Mouse (Mus musculus): ENCODE measurements around the gene Lmln.
A peak's percentile ranks its signal among the peaks of the same experiment; 100 is the strongest.
"Not testable (repeated sequence)": the region's sequence is repeated elsewhere in the genome, so short reads cannot be mapped to it uniquely, and the experiment has no call there.

Lmln gene

DNA sequence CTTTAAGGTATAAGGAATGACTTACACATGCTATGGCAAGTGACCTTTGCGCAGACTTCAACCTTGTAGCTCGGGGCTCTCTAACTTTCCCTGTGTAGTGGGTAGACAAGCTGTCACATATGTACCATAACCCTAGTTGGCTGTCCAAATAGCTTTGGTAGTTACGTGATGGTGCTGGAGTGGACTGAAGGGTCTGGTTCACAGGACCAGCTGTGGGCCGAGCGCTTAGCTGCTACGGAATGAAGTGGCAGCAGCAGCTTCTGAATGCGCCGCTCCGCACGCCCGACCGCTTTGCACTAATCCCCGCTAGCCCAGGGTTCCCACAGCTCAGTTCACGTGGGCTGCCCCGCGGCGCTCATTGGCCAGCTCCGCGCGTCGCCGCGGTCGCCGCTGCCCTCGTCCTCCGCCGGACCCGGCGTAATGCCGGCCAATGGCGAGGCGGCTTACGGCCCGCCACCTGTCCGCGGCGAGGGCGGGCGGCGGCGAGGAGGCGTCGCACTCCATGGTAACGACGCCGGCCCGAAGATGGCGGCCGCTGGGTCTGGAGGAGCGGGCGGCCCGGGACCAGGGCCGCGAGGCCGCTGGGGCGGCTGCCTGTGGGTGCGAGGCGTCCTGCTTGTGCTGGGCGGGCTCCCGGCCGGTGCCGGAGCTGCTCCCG lies at the start of gene Lmln:
TSS of gene Lmln (plus strand) at position 498 of the 658 bp plus-strand sequence.
- peak; percentile 99 for DNase-seq (ENCODE audit: extremely low read depth, insufficient read length, low spot score)

DNA sequence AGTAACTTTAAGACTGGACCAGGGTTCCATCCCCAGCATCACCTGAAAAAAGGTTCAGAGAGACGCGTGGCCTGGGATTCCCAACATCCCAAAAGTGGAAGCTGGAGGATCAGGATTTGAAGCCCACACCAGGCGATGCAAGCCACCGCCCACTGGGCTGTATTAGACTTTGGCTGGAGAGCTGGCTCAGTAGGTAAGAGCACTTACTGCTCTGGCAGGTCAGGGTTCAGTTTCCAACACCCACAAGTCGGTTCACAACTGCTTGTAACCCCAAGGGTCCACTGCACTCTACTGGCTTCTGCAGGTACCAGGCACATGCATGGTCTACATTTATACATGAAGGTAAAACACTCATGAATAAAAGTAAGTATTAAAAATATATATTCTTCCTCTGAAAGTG lies 48.5 kb upstream of the Lmln start:
- no peak for DNase-seq (ENCODE audit: extremely low read depth, insufficient read length, low spot score)

DNA sequence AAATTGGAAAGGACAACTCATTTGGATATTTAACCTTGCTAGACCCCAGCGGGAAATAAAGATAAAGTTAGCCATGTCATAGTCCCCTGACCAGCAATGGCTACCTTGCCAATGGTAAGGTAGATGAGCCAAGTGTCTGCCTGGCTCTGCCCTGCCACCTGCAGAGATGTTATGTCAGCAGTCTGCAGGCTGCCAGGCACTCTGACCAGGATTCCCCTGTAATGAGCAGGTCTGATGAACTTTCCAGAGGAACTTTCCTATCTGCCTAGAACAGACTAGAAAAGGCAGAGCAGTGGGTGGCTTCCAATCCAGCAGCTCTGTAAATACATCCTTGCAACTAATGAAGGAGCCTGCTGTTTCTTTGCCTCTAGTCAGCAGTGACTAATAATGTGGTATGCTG lies 47.4 kb upstream of the Lmln start:
- DNase-seq (ENCODE audit: extremely low read depth, insufficient read length, low spot score), result no peak

DNA sequence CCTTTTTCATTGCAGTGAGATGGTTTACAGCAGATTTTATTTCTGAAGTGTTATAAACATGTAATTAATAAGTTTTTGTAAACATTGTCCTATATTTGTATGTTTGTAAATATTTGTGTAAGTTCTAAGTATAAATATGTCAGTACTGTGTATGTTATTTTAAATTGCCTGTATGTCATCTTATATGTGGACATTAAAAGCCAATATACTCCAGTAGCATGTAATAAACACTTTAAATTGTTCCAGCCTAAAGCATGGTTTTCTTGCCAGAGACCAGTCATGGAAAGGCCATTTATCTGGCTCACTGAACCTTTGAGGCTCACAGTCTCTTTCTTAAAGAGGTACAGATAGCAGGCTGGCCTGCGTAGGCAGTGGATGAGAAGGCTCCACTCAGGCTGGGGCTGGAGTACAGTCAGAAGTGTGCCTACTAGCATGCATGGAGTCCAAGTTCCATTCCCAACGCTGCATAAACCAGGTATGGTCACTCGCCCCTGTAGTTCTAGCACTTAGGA lies 46.9 kb upstream of the Lmln start:
- DNase-seq (ENCODE audit: extremely low read depth, insufficient read length, low spot score), result no peak

DNA sequence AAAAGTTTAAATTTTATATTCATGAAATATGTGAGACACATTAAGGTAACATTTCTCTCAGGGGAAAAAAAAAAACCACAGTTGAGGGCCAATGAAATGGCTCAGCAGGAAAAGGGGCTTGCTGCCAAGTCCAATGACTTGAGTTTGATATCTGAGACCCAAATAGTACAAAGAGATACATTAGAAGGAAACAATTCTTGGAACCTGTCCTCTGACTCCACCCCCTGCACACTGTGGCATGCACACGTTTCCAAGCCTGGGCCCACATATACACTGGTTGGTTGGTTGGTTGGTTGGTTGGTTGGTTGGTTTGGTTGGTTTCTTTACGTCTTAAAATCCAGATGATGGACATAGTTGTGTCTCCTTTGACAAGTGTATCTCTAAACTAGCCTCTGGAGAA lies 46.3 kb upstream of the Lmln start:
- DNase-seq (ENCODE audit: extremely low read depth, insufficient read length, low spot score), result no peak

DNA sequence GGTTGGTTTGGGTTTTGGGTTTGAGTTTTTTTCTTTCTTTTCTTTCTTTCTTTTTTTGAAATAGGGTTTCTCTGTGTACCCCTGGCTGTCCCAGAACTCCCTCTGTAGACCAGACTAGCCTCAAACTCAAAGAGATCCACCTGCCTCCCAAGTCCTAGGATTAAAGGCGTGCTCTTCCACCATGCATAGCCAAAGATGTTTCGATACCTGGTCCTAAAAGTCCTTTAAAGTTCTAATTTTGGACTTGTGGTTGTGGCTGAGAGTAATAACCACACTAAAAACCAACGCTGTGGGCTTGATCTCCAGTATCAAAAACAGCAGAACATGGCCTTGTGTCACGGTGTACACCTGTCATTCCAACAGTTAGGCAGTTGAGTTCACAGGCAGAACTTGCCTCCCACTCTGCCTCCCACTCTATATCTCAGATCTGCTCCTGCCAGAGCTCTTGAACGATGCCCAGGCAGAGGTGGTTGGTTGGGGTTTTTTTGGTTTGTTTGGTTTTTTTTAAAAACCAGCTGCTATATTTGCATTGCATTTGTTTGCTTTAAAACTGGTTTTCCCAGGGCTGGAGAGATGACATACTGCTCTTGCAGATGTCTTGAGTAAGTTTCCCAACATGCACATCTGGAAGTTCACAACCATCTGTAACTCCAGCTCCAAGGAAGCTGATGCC lies 44.5 kb upstream of the Lmln start:
- no peak for DNase-seq (ENCODE audit: extremely low read depth, insufficient read length, low spot score)

DNA sequence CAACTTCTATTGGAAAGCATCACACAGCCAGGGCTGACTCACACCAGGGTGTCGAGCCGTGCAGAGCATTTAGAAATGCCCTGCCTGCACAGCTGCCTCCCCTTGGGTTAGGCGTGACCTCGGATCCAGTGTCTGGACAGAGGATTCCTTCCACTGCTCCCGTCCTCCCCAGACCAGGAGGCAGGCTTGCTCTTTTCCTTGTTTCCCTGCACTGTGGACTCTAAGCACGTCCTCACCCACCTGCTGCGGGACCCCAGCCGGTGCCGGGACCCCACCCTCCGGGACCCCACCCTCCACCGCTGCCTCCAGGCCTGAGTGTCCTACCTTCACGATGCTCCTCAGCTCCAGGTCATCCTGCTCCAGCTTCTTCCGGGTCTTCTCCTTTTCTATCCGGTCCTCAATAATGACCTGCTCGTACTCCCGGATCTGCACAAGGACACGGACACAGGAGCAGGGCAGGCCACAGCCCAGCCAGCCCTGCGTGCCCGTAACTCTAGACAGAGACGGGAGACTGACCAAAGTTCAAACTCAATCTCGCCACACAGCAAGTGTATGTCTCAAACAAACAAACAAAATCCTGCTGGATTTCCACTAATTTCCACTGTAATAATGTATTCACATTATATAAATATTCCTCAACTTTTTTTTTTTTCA lies 43.1 kb upstream of the Lmln start:
- peak; percentile 23 for DNase-seq (ENCODE audit: extremely low read depth, insufficient read length, low spot score)

DNA sequence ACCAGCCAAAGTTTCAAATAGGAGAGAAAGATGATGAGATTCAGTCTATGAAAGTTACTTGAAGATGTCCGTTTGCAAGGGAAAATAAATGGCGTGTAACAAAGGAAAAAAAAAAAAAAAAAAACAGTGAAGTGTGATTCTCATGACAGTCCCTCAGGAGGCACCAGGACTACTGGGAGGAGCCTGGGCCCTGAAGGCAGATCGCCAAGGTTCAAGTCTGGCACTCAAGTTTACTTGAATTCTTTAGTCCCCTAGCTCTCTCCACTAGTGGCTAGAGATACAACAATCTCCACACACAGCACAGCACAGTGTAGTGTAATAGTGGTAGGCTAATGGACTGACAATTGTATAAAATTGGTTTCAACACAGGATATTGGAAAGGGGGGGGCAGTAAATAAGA lies 40.9 kb upstream of the Lmln start:
- DNase-seq (ENCODE audit: extremely low read depth, insufficient read length, low spot score), result no peak

DNA sequence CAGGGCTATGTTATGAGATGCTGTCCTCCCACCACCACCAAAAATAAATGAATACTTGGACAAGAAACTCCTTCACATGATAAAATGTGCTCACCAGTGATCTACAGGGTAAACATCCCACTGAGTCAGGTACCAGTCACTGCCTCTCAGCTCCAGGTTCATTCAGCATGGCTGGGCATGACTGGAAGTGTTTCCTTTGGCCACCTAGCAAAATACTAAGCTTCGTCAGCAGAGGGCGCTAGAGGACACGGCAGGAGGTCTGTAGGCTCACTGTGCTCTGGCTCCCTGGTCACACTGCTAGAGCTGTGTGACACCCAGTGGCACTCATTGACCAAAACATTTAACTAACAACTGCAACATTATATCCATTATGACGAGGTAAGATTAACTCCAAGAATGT lies 38.6 kb upstream of the Lmln start:
- peak; percentile 40 for DNase-seq (ENCODE audit: extremely low read depth, insufficient read length, low spot score)

DNA sequence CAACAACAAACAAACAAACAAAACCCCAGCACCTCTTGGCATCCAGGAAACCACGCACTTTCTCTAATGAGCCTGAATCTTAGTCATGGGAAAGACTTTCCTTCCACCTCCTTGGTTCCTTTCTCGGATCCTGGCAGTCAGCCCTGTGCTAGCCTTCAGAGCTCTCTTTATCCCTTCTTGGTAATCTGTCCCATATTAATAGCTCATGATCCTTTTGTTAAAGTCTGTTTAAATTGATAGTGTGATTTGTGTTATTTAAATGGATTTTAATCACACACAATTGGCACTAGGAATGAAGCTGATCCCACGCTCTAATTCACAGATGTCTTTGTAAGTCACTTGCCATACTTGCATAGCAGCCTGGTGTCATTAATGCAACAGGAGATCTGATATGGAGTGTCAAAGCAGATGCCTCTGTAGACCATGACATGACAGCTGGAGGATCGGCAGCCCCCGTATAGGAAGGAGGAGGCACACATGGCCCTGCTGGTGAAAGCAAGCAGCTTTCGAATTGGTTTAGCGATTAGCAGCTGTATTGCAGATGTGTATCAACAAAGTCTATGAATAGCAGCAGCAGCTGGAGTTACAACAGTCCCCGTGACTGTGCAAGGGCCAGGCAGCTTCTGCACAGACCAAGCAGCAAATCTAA lies 37.7 kb upstream of the Lmln start:
- no peak for DNase-seq (ENCODE audit: extremely low read depth, insufficient read length, low spot score)

DNA sequence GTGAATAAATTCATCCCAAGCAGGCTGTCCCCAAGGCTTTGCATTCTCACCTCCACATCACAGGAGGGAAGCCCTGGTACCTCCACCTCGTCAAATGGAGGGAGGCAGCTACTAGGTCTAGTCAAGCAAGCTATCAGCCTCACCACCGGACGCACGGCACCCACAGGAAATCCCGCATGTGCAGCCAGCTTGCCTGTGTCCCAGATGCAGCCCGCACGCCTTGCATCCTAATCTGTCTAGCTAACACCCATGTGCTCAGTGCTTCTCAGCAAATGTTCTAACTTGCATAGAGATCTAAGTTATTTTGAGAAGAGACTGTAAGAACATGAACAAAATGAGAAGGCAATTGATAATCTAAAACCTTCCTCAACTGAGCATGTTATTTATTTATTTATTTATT lies 36.0 kb upstream of the Lmln start:
- DNase-seq (ENCODE audit: extremely low read depth, insufficient read length, low spot score), result no peak

DNA sequence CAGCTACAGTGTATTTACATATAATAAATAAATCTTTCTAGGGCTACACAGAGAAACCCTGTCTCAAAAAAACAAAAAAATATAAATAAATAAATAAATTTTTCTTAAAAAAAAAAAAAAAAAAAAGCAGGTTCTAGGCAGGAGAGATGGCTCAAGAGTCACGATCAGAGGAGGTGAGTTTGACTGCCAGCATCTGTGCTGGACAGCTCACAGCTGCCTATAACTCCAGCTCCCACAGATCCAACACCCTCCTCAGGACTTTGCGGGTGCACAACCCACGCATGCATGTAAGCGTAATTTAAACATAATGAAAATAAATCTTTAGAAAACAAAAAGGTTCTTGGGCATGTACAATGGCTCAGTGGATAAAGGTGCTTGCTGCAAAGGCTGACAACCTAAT lies 26.3 kb upstream of the Lmln start:
- no peak for DNase-seq (ENCODE audit: extremely low read depth, insufficient read length, low spot score)

DNA sequence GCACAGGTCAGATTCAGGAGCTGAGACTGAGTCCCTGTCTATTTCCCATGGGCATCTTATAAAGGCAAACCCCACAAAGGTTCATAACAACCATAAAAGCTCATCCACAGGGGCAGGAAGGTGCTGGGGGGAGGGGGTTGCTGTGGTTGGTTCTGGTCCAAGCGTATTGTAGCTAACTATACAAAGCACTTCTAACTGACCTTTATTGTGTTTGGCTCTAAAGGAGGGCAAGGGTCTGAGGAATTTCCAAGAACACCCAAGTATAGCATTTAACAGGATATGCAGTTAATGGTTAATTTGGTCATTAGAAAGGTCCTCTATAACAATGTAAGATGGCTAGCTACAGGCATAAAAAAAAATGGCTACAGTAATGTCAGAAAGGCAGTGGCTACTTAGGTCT lies 19.6 kb upstream of the Lmln start:
- no peak for DNase-seq (ENCODE audit: extremely low read depth, insufficient read length, low spot score)

DNA sequence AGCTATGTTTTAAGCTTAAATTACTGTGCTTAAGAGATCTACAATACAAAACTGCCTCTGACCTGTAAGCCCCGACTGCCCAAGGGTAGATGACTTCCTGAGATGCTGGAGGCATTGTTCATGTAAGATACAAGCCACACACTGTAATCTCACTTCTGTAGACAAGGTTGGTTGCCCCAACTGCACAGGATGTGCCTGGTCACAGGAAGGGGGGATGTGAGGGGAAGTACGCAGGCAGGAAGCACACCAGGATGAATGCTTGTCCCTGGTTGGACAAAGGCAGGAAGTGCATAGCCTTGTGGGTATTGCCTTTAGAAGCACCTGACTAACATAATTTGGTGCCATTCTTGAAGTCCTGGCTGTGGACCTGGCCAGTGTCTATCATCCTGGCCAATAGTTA lies 19.1 kb upstream of the Lmln start:
- peak; percentile 39 for DNase-seq (ENCODE audit: extremely low read depth, insufficient read length, low spot score)

DNA sequence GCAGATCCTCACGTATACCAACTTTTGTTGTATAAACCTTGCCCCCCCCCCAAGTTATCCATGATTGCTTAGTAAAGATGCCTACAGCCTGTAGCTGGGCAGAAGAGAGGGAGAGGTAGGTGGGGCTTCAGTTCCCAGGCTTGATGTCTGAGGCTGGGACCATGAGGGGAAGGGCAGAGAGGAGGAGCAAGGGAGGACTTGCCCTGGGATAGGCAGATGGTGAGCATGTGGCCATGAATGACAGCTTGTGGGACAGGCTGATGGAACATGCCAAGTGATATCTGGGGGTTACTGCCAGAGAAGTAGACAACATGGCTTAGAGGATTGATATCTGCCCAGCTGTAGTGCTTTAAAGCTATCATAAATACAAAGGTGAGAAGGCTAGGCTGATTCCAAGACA lies 14.3 kb upstream of the Lmln start:
- DNase-seq (ENCODE audit: extremely low read depth, insufficient read length, low spot score), result no peak

DNA sequence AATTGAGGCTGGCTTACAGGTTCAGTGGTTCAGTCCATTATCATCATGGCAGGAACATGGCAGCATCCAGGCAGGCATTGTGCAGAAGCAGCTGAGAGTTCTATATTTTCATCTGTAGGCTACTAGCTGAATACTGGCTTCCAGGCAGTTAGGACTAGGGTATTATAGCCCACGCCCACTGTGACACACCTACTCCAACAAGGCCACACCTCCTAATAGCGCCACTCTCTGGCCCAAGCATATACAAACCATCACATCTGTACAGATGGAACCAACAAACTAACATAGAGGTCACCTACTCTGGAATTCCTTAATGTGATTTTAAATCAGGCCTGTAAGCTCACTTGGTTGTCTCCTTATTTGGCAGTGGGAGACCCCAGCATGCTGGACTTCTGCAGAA lies 13.6 kb upstream of the Lmln start:
- DNase-seq (ENCODE audit: extremely low read depth, insufficient read length, low spot score), result no peak

DNA sequence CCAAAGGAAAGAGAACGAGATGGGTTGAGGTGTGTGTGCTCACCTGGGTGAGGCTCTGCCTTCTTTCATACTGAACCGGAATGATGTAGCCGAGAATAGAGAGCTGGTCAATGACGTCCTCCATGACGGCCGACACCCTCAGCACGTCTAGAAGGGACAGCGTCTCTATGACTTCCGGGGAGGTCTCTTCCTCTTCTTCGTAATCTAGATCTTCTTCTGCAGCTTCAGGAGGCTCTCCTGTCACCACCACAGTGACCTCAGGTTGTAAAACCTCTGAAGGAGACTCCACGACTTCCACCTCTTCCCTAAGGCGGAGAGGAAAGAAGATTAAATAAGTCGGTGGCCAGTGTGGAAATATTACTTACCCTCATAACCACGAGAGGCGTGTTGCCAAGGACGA lies 12.5 kb upstream of the Lmln start:
- DNase-seq (ENCODE audit: extremely low read depth, insufficient read length, low spot score), result no peak

DNA sequence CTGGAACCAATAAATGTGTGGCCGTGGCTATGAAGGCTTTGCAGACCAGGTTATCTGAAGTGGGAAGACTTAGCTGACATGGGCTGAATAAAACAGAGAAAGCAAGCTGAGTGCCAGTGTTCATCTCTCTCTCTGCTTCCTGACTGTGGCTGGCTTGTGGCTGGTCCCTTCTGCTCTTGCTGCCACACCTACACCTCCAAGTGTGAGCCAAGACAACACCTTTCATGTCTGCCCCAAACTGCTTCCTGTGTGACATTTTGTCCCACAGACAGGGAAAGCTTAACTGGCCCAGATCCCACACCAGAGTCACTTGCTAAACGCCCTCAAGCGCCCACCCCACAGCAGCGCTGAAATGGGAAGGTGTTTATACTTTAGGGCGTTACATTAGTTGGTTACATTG lies 9.2 kb upstream of the Lmln start:
- DNase-seq (ENCODE audit: extremely low read depth, insufficient read length, low spot score), result no peak

DNA sequence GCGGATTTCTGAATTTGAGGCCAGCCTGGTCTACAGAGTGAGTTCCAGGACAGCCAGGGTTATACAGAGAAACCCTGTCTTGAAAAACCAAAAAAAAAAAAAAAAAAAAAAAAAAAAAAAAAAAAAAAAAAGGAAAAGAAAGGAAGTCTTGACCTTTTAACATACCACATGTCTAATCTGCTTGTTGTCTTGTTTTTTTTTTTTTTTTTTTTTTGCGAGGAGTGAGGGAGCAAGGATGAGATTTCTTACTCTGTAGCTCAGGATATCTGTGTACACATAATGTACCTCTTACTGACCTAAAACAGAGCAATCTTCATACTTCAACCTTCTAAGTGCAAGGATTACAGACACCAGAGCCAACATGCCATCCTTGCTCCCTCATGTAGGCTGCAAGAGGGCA lies 7.4 kb upstream of the Lmln start:
- not testable (repeated sequence) for DNase-seq (ENCODE audit: extremely low read depth, insufficient read length, low spot score)

DNA sequence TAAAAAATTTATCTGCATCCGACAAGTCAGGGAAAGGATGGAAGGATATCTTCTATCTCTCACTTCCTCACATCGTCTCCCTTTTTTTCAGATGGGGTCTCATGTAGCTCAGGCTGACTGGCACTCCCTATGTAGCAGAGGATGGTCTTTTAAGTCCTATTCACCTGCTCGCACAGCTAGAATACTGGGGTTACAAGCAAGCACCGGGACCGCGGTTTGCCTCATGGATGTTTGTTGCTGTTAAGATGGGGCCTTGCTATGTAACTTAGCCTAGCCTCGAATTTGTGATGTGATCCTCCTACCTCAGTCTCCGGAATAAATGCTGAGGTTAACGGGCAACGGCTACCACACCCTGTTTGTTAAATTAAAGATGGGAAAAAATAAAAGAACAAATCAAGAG lies 6.7 kb upstream of the Lmln start:
- DNase-seq (ENCODE audit: extremely low read depth, insufficient read length, low spot score), result no peak

DNA sequence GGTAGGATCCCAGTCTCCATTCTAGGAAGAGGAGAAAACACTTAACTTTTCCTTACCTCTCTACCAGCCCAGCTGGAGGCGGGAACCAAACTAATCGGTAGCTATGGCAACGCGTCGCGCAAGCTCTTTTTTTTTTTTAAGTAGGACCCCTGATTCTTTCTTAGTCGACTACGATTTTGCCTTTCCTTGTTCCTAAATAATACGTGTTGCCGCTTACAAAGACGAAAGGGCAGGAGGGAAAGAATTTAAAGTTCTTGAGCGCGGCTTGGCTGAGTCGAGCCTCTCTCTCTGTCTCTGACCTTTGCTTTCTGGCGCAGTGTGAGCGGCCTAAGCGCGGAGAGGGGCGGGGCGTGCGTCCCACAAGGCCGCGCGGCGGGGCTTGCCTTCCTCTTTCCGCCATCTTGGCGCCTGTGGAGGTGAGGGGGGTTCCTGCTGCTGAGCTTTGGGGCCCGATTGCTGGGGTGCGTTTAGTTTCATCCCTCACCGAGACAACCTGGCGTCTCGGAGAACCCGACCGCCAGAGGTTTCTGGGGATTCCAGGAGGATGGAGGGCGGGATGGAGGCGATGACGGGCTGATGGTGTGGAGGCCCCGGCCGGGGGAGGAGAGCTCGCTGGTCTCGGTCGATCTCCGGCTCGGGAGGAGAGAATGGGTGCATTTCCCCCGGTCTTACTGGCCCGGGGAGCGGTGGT lies 6.1 kb upstream of the Lmln start, which contains the start of the genes Iqcg and Rpl35a:
TSS of gene Iqcg (minus strand) at position 124 of the 691 bp plus-strand sequence.
TSS of gene Rpl35a (plus strand) at position 359 of the 691 bp plus-strand sequence.
- DNase-seq (ENCODE audit: extremely low read depth, insufficient read length, low spot score), result peak; percentile 92

Data from 3134 (cell line).